Mouse (Mus musculus) midbrain, embryonic 14.5 days (tissue): ENCODE results near the gene Plin5. TPM values are rescaled to one million over a fixed set of nuclear protein-coding genes. Genes with fewer than 3 reads are reported as not detected.

Source experiments
- ATAC-seq: fragments of 200-750 bp; cut with Nextera tagmentation; 2 replicates; pipeline ENCODE4 v1.8.0; 2017; ENCODE audit warnings: moderate number of reproducible peaks, moderate library complexity; ENCODE audit not compliant: low FRiP score, low TSS enrichment
- DNase-seq: peaks from one replicate; pipeline ENCODE4 v3.0.0-alpha.2; 2015
- H3K27ac ChIP-seq: fragments of 300-500 bp; sonication (generic); replicated peaks from 2 replicates; pipeline ENCODE4 v1.5.1; 2014; ENCODE audit warnings: mild to moderate bottlenecking, low read depth, low read length, moderate library complexity
- H3K27me3 ChIP-seq: fragments of 300-500 bp; sonication (generic); 2 replicates; pipeline ENCODE4 v1.6.1; 2014; ENCODE audit warnings: low read length, control low read depth, mixed read lengths; ENCODE audit not compliant: control insufficient read depth, insufficient read depth
- H3K36me3 ChIP-seq: fragments of 300-500 bp; sonication (generic); 2 replicates; pipeline ENCODE4 v1.6.1; 2014; ENCODE audit warnings: low read length, control low read depth; ENCODE audit not compliant: control insufficient read depth, insufficient read depth
- H3K4me1 ChIP-seq: fragments of 300-500 bp; sonication (generic); 2 replicates; pipeline ENCODE4 v1.6.1; 2014; ENCODE audit warnings: mild to moderate bottlenecking, antibody characterized with exemption, low read length, control low read depth; ENCODE audit not compliant: control insufficient read depth, insufficient read depth
- H3K4me2 ChIP-seq: fragments of 300-500 bp; sonication (generic); 2 replicates; pipeline ENCODE4 v1.6.1; 2014; ENCODE audit warnings: mild to moderate bottlenecking, low read length, moderate library complexity
- H3K4me3 ChIP-seq: fragments of 300-500 bp; sonication (generic); replicated peaks from 2 replicates; pipeline ENCODE4 v1.5.1; 2014; ENCODE audit warnings: low read depth, low read length
- H3K9ac ChIP-seq: fragments of 300-500 bp; sonication (generic); replicated peaks from 2 replicates; pipeline ENCODE4 v1.6.1; 2014; ENCODE audit warnings: mild to moderate bottlenecking, low read length, moderate library complexity
- H3K9me3 ChIP-seq: fragments of 300-500 bp; sonication (generic); 2 replicates; pipeline ENCODE4 v1.6.1; 2016; ENCODE audit warnings: low read length, control low read depth, mixed read lengths; ENCODE audit not compliant: control insufficient read depth
- WGBS: fragments of 180-500 bp; shearing (Covaris S2); extraction: QIAGEN DNeasy Blood & Tissue Kit; methylation state at CpG from one replicate; pipeline ENCODE4 v1.1.7; 2014; 5-methylcytosine and 5-hydroxymethylcytosine counted together
- polyA plus RNA-seq: library from polyadenylated mRNA; unstranded; fragments of >200 nt; fragmentation: Nextera tagmentation; extraction: Ambion mirVana; gene quantifications from 2 replicates; pipeline ENCODE4 v1.2.1, GENCODE M21; 2014

Gene Plin5
- polyA plus RNA-seq, 1 experiment from 2014 or later: 0.55 TPM

- WGBS: 1% methylated on average over 30 of the region's 30 CpGs
- Histone ChIP-seq H3K9ac (peak overlapping the region; percentile 68), H3K4me1 (0 out of 2 replicates have a peak, but pooled peaks cover 10% of the 10 kb centered on the region), H3K9me3 (no peaks in the 10 kb centered on the region), H3K27ac (no peak overlapping the region), H3K36me3 (no peaks in the 10 kb centered on the region), H3K27me3 (no peaks in the 10 kb centered on the region), H3K4me3 (peak overlapping the region; percentile 32), H3K4me2 (peak overlapping the region; percentile 71)
- DNase-seq (peak; percentile 59), ATAC-seq (peak; percentile 40)
These were observed 31.6 kb upstream of the Plin5 start for GRCm38 (mm10) chr17:56148790-56149618.

- Histone ChIP-seq H3K9me3 (no peaks in the 10 kb centered on the region), H3K9ac (peak overlapping the region; percentile 68; the same call in 1 of the 2 replicates), H3K27ac (no peak overlapping the region), H3K36me3 (no peaks in the 10 kb centered on the region), H3K4me3 (peak overlapping the region; percentile 32), H3K4me1 (0 out of 2 replicates have a peak, but pooled peaks cover 10% of the 10 kb centered on the region), H3K4me2 (peak overlapping the region; percentile 71), H3K27me3 (no peaks in the 10 kb centered on the region)
- DNase-seq (no peak), ATAC-seq (no peak)
- WGBS: 21% methylated on average over 9 of the region's 9 CpGs
These were observed 30.9 kb upstream of the Plin5 start for GRCm38 (mm10) chr17:56148280-56148679.

GRCm38 (mm10) chr17:56147420-56147819 is 30.0 kb upstream of the Plin5 start:
- Histone ChIP-seq H3K4me3 (no peak overlapping the region), H3K4me1 (peaks cover 13% of the 10 kb centered on the region; the same call in 1 of the 2 replicates), H3K36me3 (no peaks in the 10 kb centered on the region), H3K4me2 (no peak overlapping the region), H3K27me3 (no peaks in the 10 kb centered on the region), H3K9ac (no peak overlapping the region), H3K27ac (no peak overlapping the region), H3K9me3 (no peaks in the 10 kb centered on the region)
- DNase-seq (no peak), ATAC-seq (no peak)
- 58% methylated on average over 12 of the region's 12 CpGs for WGBS

GRCm38 (mm10) chr17:56146131-56146530 is 28.7 kb upstream of the Plin5 start:
- H3K9ac ChIP-seq: no peak overlapping the region
- no peak overlapping the region for H3K4me2 ChIP-seq
- no peak overlapping the region for H3K4me3 ChIP-seq
- DNase-seq (no peak), ATAC-seq (no peak)
- 22% methylated on average over 9 of the region's 9 CpGs for WGBS
- H3K4me1 ChIP-seq: peaks cover 26% of the 10 kb centered on the region
- H3K27me3 ChIP-seq: 0 out of 2 replicates have a peak, but pooled peaks cover 6% of the 10 kb centered on the region
- H3K36me3 ChIP-seq: no peaks in the 10 kb centered on the region
- H3K9me3 ChIP-seq: no peaks in the 10 kb centered on the region
- H3K27ac ChIP-seq: peak overlapping the region; percentile 37; the same call in 1 of the 2 replicates

- Histone ChIP-seq H3K36me3 (no peaks in the 10 kb centered on the region), H3K4me1 (peaks cover 26% of the 10 kb centered on the region)
These were observed 27.1 kb upstream of the Plin5 start for GRCm38 (mm10) chr17:56144546-56144945.

GRCm38 (mm10) chr17:56141702-56142605 is 24.6 kb upstream of the Plin5 start:
- H3K36me3 ChIP-seq: no peaks in the 10 kb centered on the region
- H3K27ac ChIP-seq: no peak overlapping the region
- peak overlapping the region; percentile 70 for H3K4me2 ChIP-seq
- H3K4me1 ChIP-seq: peaks cover 35% of the 10 kb centered on the region
- H3K27me3 ChIP-seq: 0 out of 2 replicates have a peak, but pooled peaks cover 10% of the 10 kb centered on the region
- peak overlapping the region; percentile 47 for H3K9ac ChIP-seq
- WGBS: under 1% methylated on average over 37 of the region's 47 CpGs
- DNase-seq: peak; percentile 79
- peak; percentile 53 for ATAC-seq
- H3K4me3 ChIP-seq: peak overlapping the region; percentile 42
- H3K9me3 ChIP-seq: no peaks in the 10 kb centered on the region

More at GRCm38 (mm10) chr17:56144546-56144945, 27.1 kb upstream of the Plin5 start:
- H3K4me3 ChIP-seq: no peak overlapping the region
- 80% methylated on average over 9 of the region's 9 CpGs for WGBS
- no peaks in the 10 kb centered on the region for H3K9me3 ChIP-seq
- H3K4me2 ChIP-seq: no peak overlapping the region
- ATAC-seq: no peak
- DNase-seq: no peak
- 0 out of 2 replicates have a peak, but pooled peaks cover 10% of the 10 kb centered on the region for H3K27me3 ChIP-seq
- H3K9ac ChIP-seq: no peak overlapping the region
- no peak overlapping the region for H3K27ac ChIP-seq

- Histone ChIP-seq H3K27ac (peak within 1 kb of the TSS; percentile 83), H3K4me2 (peak within 1 kb of the TSS; percentile 70), H3K4me1 (peaks cover 35% of the 10 kb centered on the region), H3K27me3 (peaks cover 15% of the 10 kb centered on the region; the same call in 1 of the 2 replicates), H3K36me3 (no peaks in the 10 kb centered on the region), H3K4me3 (peak within 1 kb of the TSS; percentile 91), H3K9ac (peak within 1 kb of the TSS; percentile 87), H3K9me3 (no peaks in the 10 kb centered on the region)
- peak; percentile 90 for DNase-seq
- 2% methylated on average over 73 of the region's 79 CpGs for WGBS
- peak; percentile 47 for ATAC-seq
These were observed 22.6 kb upstream of the Plin5 start, which contains the start of gene Sema6b for GRCm38 (mm10) chr17:56139858-56140595. Sema6b (minus strand) TSS chr17:56140343.

- peak overlapping the region; percentile 70 for H3K4me2 ChIP-seq
- H3K36me3 ChIP-seq: no peaks in the 10 kb centered on the region
- H3K4me3 ChIP-seq: peak overlapping the region; percentile 91
- H3K9me3 ChIP-seq: no peaks in the 10 kb centered on the region
- ATAC-seq (peak; percentile 16), DNase-seq (peak; percentile 55)
- H3K27me3 ChIP-seq: peaks cover 15% of the 10 kb centered on the region; the same call in 1 of the 2 replicates
- H3K9ac ChIP-seq: peak overlapping the region; percentile 87
- 4% methylated on average over 20 of the region's 21 CpGs for WGBS
- peak overlapping the region; percentile 83 for H3K27ac ChIP-seq
- H3K4me1 ChIP-seq: peaks cover 35% of the 10 kb centered on the region
These were observed 22.0 kb upstream of the Plin5 start for GRCm38 (mm10) chr17:56139355-56139754.
